Mouse (Mus musculus): Measurements from ENCODE around the gene Taf1c. TPM values are rescaled to one million over a fixed set of nuclear protein-coding genes. Genes with fewer than 3 reads are reported as not detected.

Taf1c gene
- polyA plus RNA-seq (2015; fragmentation: Nextera tagmentation; extraction: Ambion mirVana): 17.6 and 18.8 TPM in 2 replicates

GRCm38 (mm10) chr8:119604996-119605395, at the start of gene Taf1c:
Gene Taf1c, minus strand, starts transcription at chr8:119605222.
- no peaks in the 10 kb centered on the region for H3K9me3 ChIP-seq
- under 1% methylated on average over 23 of the region's 23 CpGs for WGBS
- peak within 1 kb of the TSS; percentile 92 for H3K4me3 ChIP-seq
- peaks cover 25% of the 10 kb centered on the region for H3K36me3 ChIP-seq
- peak within 1 kb of the TSS; percentile 85 for H3K4me2 ChIP-seq (replicated peaks)
- ATAC-seq (replicated peaks): peak; percentile 82
- H3K27me3 ChIP-seq: no peaks in the 10 kb centered on the region
- H3K4me1 ChIP-seq: peaks cover 15% of the 10 kb centered on the region
- peak within 1 kb of the TSS; percentile 60 for H3K27ac ChIP-seq (replicated peaks)
- peak within 1 kb of the TSS; percentile 74 for H3K9ac ChIP-seq (replicated peaks)

GRCm38 (mm10) chr8:119651324-119651723, 46.3 kb upstream of the Taf1c start:
- Histone ChIP-seq H3K9ac (replicated peaks) (no peak overlapping the region), H3K27ac (replicated peaks) (no peak overlapping the region), H3K4me3 (no peak overlapping the region), H3K27me3 (no peaks in the 10 kb centered on the region), H3K4me1 (no peaks in the 10 kb centered on the region), H3K9me3 (no peaks in the 10 kb centered on the region), H3K4me2 (replicated peaks) (no peak overlapping the region), H3K36me3 (no peaks in the 10 kb centered on the region)
- 73% methylated on average over 2 of the region's 2 CpGs for WGBS
- ATAC-seq (replicated peaks): no peak

GRCm38 (mm10) chr8:119646846-119647245, 41.8 kb upstream of the Taf1c start:
- whole genome bisulfite sequencing: 82% methylated on average over 7 of the region's 7 CpGs
- Histone ChIP-seq H3K27ac (replicated peaks) (no peak overlapping the region), H3K4me3 (no peak overlapping the region), H3K9me3 (no peaks in the 10 kb centered on the region), H3K4me2 (replicated peaks) (no peak overlapping the region), H3K4me1 (no peaks in the 10 kb centered on the region), H3K9ac (replicated peaks) (no peak overlapping the region), H3K27me3 (no peaks in the 10 kb centered on the region), H3K36me3 (no peaks in the 10 kb centered on the region)
- ATAC-seq (replicated peaks): no peak

GRCm38 (mm10) chr8:119646197-119646596, 41.2 kb upstream of the Taf1c start:
- no peak overlapping the region for H3K27ac ChIP-seq (replicated peaks)
- ATAC-seq (replicated peaks): no peak

GRCm38 (mm10) chr8:119644981-119645597, 40.1 kb upstream of the Taf1c start:
- Histone ChIP-seq H3K27me3 (0 out of 2 replicates have a peak, but pooled peaks cover 3% of the 10 kb centered on the region), H3K4me2 (replicated peaks) (no peak overlapping the region), H3K9ac (replicated peaks) (no peak overlapping the region), H3K4me1 (no peaks in the 10 kb centered on the region), H3K4me3 (no peak overlapping the region), H3K9me3 (no peaks in the 10 kb centered on the region), H3K27ac (replicated peaks) (no peak overlapping the region), H3K36me3 (no peaks in the 10 kb centered on the region)
- WGBS: 56% methylated on average over 18 of the region's 18 CpGs
- no peak for ATAC-seq (replicated peaks)

More at GRCm38 (mm10) chr8:119646197-119646596, 41.2 kb upstream of the Taf1c start:
- H3K9ac ChIP-seq (replicated peaks): no peak overlapping the region
- H3K9me3 ChIP-seq: no peaks in the 10 kb centered on the region
- no peaks in the 10 kb centered on the region for H3K27me3 ChIP-seq
- H3K4me2 ChIP-seq (replicated peaks): no peak overlapping the region
- H3K36me3 ChIP-seq: no peaks in the 10 kb centered on the region
- 68% methylated on average over 3 of the region's 3 CpGs for WGBS
- H3K4me1 ChIP-seq: no peaks in the 10 kb centered on the region
- H3K4me3 ChIP-seq: no peak overlapping the region

GRCm38 (mm10) chr8:119644429-119644960, 39.5 kb upstream of the Taf1c start:
- Histone ChIP-seq H3K4me1 (no peaks in the 10 kb centered on the region), H3K9ac (replicated peaks) (no peak overlapping the region), H3K36me3 (no peaks in the 10 kb centered on the region), H3K4me2 (replicated peaks) (no peak overlapping the region), H3K9me3 (no peaks in the 10 kb centered on the region), H3K4me3 (no peak overlapping the region), H3K27ac (replicated peaks) (no peak overlapping the region), H3K27me3 (0 out of 2 replicates have a peak, but pooled peaks cover 3% of the 10 kb centered on the region)
- no peak for ATAC-seq (replicated peaks)
- WGBS: 72% methylated on average over 17 of the region's 17 CpGs

- Histone ChIP-seq H3K36me3 (no peaks in the 10 kb centered on the region), H3K4me1 (0 out of 2 replicates have a peak, but pooled peaks cover 4% of the 10 kb centered on the region), H3K4me2 (replicated peaks) (no peak overlapping the region), H3K9me3 (no peaks in the 10 kb centered on the region), H3K9ac (replicated peaks) (no peak overlapping the region), H3K27me3 (0 out of 2 replicates have a peak, but pooled peaks cover 3% of the 10 kb centered on the region), H3K4me3 (no peak overlapping the region), H3K27ac (replicated peaks) (no peak overlapping the region)
- no peak for ATAC-seq (replicated peaks)
- 93% methylated on average over 1 of the region's 1 CpGs for WGBS
These were observed 37.9 kb upstream of the Taf1c start for GRCm38 (mm10) chr8:119642960-119643359.

- no peak overlapping the region for H3K9ac ChIP-seq (replicated peaks)
- 0 out of 2 replicates have a peak, but pooled peaks cover 3% of the 10 kb centered on the region for H3K27me3 ChIP-seq
- no peaks in the 10 kb centered on the region for H3K9me3 ChIP-seq
- H3K4me1 ChIP-seq: 0 out of 2 replicates have a peak, but pooled peaks cover 4% of the 10 kb centered on the region
- ATAC-seq (replicated peaks): no peak
- H3K27ac ChIP-seq (replicated peaks): no peak overlapping the region
- no peak overlapping the region for H3K4me3 ChIP-seq
- H3K4me2 ChIP-seq (replicated peaks): no peak overlapping the region
- H3K36me3 ChIP-seq: no peaks in the 10 kb centered on the region
- 86% methylated on average over 5 of the region's 5 CpGs for WGBS
These were observed 36.0 kb upstream of the Taf1c start for GRCm38 (mm10) chr8:119641058-119641457.

- H3K4me2 ChIP-seq (replicated peaks): no peak overlapping the region
- no peaks in the 10 kb centered on the region for H3K36me3 ChIP-seq
- no peak for ATAC-seq (replicated peaks)
- H3K4me3 ChIP-seq: no peak overlapping the region
- WGBS: 70% methylated on average over 7 of the region's 7 CpGs
- H3K27me3 ChIP-seq: 0 out of 2 replicates have a peak, but pooled peaks cover 5% of the 10 kb centered on the region
- no peaks in the 10 kb centered on the region for H3K9me3 ChIP-seq
- H3K9ac ChIP-seq (replicated peaks): no peak overlapping the region
- no peak overlapping the region for H3K27ac ChIP-seq (replicated peaks)
- H3K4me1 ChIP-seq: 0 out of 2 replicates have a peak, but pooled peaks cover 4% of the 10 kb centered on the region
These were observed 34.8 kb upstream of the Taf1c start for GRCm38 (mm10) chr8:119639798-119640197.

- Histone ChIP-seq H3K4me2 (replicated peaks) (no peak overlapping the region), H3K27ac (replicated peaks) (no peak overlapping the region), H3K27me3 (peaks cover 13% of the 10 kb centered on the region; the same call in 1 of the 2 replicates), H3K9me3 (no peaks in the 10 kb centered on the region), H3K9ac (replicated peaks) (no peak overlapping the region), H3K4me1 (0 out of 2 replicates have a peak, but pooled peaks cover 4% of the 10 kb centered on the region), H3K4me3 (no peak overlapping the region), H3K36me3 (no peaks in the 10 kb centered on the region)
- 38% methylated on average over 6 of the region's 6 CpGs for WGBS
- ATAC-seq (replicated peaks): no peak
These were observed 33.2 kb upstream of the Taf1c start for GRCm38 (mm10) chr8:119638261-119638660.

- Histone ChIP-seq H3K4me2 (replicated peaks) (no peak overlapping the region), H3K27me3 (peaks cover 13% of the 10 kb centered on the region; the same call in 1 of the 2 replicates), H3K9me3 (no peaks in the 10 kb centered on the region), H3K9ac (replicated peaks) (no peak overlapping the region), H3K4me1 (0 out of 2 replicates have a peak, but pooled peaks cover 4% of the 10 kb centered on the region), H3K27ac (replicated peaks) (no peak overlapping the region), H3K36me3 (no peaks in the 10 kb centered on the region), H3K4me3 (no peak overlapping the region)
- ATAC-seq (replicated peaks): no peak
- WGBS: 93% methylated on average over 4 of the region's 4 CpGs
These were observed 32.4 kb upstream of the Taf1c start for GRCm38 (mm10) chr8:119637381-119637780.

GRCm38 (mm10) chr8:119636766-119637165, 31.7 kb upstream of the Taf1c start:
- Histone ChIP-seq H3K9me3 (no peaks in the 10 kb centered on the region), H3K4me2 (replicated peaks) (no peak overlapping the region), H3K4me3 (no peak overlapping the region), H3K36me3 (no peaks in the 10 kb centered on the region), H3K27ac (replicated peaks) (no peak overlapping the region), H3K27me3 (peaks cover 13% of the 10 kb centered on the region; the same call in 1 of the 2 replicates), H3K4me1 (0 out of 2 replicates have a peak, but pooled peaks cover 4% of the 10 kb centered on the region), H3K9ac (replicated peaks) (no peak overlapping the region)
- no peak for ATAC-seq (replicated peaks)
- WGBS: 59% methylated on average over 7 of the region's 7 CpGs
